Mouse (Mus musculus): ENCODE data around the gene a.

Gene a

GRCm38 (mm10) chr2:154782856-154783650 lies 8.1 kb upstream of the a start:
- DNase-seq (ENCODE audit: extremely low spot score), result no peak

DNA sequence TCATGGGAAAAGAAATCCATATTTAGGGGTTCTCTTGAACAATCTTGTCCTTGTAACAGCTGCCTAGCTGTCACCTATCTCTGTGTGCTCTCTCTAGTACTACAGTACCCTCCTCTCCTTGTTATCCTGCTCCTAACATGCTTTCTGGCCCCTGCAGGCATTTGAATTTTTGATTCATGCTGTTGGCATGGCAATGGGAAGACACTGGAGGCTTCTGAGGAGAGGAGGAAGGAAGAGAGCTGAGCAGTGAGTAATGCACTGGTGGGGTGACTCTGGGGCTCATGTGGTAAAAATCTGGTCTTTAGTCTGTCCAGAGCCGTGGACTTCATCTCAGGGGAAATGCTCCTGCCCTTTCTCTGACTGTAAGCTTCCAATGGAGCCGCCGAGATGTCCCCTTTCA lies 5.9 kb upstream of the a start:
- no peak for DNase-seq (ENCODE audit: extremely low spot score)

- DNase-seq (ENCODE audit: extremely low spot score), result no peak
These were observed 5.0 kb upstream of the a start for GRCm38 (mm10) chr2:154786187-154786586.

- DNase-seq (ENCODE audit: extremely low spot score), result no peak
These were observed 4.4 kb upstream of the a start for GRCm38 (mm10) chr2:154786776-154787175.

DNA sequence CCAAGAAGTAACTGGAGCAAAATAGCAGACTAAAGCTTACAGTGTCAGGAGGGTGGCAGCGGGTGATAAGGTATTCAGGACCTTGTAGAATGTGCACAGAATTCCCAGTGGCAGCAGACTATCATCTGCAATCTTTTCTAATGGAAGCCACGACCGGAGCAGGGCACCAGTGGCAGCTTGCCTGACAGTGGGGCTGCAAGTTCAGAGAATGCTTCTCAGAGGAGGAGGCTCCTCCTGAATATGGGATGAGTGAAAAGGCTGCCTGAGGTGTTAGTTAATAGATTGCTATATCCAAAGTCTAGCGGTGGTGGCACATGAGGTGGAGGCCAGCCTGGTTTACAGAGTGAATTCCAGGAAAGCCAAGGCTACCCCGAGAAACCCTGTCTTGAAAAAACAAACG lies 1.8 kb upstream of the a start:
- DNase-seq (ENCODE audit: extremely low spot score), result no peak

DNA sequence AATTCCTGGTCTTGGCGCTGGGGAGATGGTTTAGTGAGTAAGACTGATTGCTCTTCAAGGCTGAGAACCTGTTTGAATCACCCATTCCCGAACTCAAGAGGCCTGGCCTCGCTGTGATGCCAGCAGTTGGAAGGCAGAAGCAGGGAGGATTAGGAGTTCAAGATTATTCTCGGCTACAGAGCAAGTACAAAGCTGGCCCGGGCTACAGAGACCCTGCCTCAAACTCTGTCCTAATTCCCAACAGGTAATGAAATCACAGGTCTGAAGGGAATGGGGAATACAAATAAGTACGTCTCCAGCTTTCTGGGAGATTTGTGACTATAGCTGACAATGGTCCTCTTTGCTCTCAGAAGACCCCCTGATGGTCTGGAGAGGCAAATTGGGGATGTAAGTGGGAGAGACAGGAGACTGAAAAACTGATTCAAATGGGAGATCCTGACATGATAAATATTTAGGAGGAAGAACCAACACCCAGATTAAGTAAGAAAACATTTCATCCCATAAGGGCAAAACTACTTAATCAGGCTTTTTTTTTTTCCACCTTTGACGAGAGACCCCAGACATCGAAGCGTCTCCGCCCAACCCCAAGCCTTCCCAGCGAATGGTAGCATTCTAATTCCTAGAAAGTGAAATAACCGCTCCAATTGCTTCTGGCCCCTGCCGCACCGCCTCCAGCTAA lies 1.1 kb upstream of the a start:
- no peak for DNase-seq (ENCODE audit: extremely low spot score)

GRCm38 (mm10) chr2:154791661-154792642 lies 750 bp downstream of the a start:
- peak; percentile 67 for DNase-seq (ENCODE audit: extremely low spot score)

GRCm38 (mm10) chr2:154803372-154803771 lies 12.2 kb downstream of the a start:
- no peak for DNase-seq (ENCODE audit: extremely low spot score)

- no peak for DNase-seq (ENCODE audit: extremely low spot score)
These were observed 12.6 kb downstream of the a start for GRCm38 (mm10) chr2:154803845-154804244.

- no peak for DNase-seq (ENCODE audit: extremely low spot score)
These were observed 16.5 kb downstream of the a start for GRCm38 (mm10) chr2:154807689-154808088.

DNA sequence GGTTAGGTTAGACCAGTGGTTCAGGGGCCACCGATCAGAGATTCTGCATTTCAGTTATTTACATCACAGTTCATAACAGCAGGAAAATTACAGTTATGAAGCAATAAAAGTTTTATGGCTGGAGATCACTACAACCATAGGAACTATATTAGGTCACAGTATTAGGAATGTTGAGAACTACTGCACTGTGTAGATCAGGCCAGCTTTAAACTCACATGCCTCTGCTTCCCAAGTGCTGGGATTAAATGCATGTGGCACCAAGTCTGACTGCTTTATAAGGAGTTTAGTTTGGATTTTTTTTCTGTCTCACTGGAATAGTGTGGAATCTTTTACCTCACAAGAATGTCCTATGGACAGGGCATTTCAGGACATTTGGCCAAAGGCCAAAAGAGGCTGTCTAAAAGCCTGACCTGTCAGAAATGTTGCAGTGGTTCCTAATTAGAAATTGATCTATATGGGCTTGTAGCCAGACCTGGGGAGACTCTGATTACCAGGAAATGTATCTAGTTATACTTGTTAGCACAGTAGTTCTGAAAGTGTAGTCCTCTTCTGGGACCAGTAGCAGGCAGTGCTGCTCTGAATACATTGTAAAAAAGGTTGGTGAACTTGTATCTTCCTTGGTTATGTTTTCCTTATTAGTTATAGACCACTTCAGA lies 18.0 kb downstream of the a start:
- DNase-seq (ENCODE audit: extremely low spot score), result no peak

DNA sequence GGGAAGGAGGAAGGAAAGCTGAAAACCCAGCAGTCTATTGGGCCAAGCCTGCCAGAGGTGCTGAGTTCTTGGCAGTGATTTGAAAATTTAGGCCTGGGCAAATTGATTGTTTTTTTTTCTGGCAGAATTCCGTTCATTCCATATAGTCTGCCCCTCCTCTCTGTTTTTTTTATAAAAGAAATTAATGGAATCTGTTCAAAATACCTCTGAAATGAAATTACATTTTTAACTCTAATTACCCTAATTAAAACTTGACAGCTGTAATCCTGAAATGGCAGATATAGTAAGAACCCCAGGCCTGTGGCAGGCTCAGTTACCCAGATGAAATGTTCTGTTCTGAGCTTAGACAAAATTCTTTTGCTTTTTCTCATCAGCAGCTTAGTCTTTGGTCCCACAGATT lies 19.6 kb downstream of the a start:
- no peak for DNase-seq (ENCODE audit: extremely low spot score)

DNA sequence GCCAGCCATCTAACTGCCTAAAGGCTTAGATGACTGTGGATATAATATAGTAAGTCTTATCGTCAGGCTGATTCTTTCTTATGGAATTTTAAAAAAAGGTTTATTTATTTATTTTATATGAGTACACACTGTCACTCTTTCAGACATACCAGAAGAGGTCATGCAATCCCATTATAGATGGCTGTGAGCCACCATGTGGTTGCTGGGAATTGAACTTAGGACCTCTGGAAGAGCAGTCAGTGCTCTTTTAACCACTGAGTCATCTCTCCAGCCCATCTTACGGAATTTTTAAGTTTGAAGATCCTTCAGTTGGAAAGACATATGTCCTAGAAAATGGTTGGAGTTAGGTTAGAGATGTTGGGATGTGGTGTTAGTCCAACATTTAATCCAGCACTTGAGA lies 22.2 kb downstream of the a start:
- DNase-seq (ENCODE audit: extremely low spot score), result no peak

- no peak for DNase-seq (ENCODE audit: extremely low spot score)
These were observed 25.9 kb downstream of the a start for GRCm38 (mm10) chr2:154817089-154817488.

DNA sequence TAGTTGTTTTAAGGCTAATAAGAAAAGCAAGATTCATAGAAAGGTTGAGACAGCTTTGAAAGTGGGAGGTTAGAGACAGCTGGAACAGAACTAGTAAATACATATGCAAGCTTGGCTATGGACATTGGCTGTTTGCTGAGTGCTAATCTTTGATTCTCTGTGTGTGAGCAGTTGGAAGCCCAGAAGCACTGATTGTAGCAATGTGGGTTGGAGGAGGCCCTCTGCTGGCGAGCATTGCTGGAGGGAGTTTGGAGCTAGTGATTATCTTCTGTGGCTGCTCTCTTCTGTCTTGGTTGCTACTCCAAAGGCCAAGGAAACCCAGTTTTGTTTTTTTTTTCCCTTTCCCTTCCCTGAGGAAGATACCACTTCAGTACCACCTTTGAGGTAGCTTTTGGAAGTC lies 26.6 kb downstream of the a start:
- DNase-seq (ENCODE audit: extremely low spot score), result no peak

DNA sequence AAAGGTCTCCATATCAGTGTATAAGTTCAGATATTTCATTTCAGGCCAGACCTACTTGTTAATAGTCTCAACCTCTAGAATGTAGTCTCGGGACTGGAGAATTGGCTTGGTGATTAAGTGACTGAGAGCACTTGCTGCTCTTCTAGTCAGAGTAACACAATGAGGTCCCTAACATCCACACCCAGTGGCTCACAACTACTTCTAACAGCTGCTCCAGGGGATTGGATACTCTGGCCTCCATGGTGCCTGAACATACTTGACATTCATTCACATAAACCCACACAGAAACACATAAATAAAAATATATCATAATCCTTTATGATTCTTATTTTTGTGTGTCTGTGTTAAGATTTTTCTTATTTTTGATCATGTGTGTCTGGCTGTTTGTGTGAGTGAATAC lies 27.4 kb downstream of the a start:
- no peak for DNase-seq (ENCODE audit: extremely low spot score)

GRCm38 (mm10) chr2:154820346-154820745 lies 29.1 kb downstream of the a start:
- no peak for DNase-seq (ENCODE audit: extremely low spot score)

DNA sequence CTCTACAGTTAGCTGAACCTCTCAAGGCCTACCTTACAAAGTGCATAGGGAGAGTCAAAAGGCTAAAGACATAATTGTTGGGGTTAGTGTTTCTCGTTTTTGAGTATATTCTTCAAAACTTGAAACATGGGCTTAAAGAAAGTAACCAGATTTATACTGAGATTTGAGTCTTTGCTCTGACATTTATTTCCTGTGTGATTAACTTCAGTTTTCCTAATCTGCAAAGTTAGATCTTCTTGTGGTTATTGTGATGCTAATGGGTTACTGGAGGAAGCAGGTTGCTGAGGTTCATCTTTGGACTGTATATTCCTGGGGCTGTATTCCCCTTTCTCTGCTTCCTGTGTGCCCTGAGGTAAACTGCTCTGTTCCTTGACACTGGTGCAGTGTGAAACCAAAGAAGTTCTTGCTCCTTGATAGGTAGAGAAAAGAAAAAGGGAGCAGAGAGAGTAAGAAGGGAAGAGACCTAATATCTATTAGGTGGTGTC lies 34.9 kb downstream of the a start:
- no peak for DNase-seq (ENCODE audit: extremely low spot score)

- no peak for DNase-seq (ENCODE audit: extremely low spot score)
These were observed 36.3 kb downstream of the a start for GRCm38 (mm10) chr2:154827521-154827920.

- no peak for DNase-seq (ENCODE audit: extremely low spot score)
These were observed 41.3 kb downstream of the a start for GRCm38 (mm10) chr2:154832471-154832870.

DNA sequence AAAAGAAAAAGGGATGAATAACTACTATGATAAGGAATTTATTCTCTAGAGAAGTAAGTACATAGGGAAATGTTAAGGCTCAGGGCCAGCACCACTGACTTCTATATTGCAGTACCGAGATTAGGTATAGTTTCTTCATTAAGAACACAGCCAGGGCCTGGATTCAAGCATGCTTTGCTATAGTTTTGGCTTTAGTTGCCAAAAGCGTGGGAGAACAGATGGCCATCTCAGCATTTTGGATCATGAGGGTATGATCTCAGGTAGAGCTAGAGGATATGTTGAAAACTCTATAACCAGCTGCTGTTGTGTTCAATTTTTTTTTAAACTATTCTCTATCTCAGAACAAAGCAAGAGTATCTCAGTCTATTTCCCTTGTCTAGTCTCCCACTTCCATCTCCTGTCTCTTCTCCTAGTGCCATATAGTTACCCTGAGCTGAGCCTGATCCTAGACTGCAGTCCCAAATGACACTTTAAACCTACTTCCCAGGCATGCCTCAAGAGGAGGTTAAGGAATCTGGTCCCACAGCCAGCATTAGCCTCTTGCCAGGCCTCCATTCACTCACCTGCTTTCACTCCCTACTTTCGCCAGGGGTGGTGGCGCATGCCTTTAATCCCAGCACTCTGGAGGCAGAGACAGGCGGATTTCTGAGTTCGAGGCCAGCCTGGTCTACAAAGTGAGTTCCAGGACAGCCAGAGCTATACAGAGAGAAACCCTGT lies 43.1 kb downstream of the a start:
- no peak for DNase-seq (ENCODE audit: extremely low spot score)

All from embryo, embryonic 9.5 days (tissue).